Mouse (Mus musculus): Measurements from ENCODE around the gene Doc2g.
"Not testable (repeated sequence)": the region's sequence is repeated elsewhere in the genome, so short reads cannot be mapped to it uniquely, and the experiment has no call there.

Gene Doc2g

DNA sequence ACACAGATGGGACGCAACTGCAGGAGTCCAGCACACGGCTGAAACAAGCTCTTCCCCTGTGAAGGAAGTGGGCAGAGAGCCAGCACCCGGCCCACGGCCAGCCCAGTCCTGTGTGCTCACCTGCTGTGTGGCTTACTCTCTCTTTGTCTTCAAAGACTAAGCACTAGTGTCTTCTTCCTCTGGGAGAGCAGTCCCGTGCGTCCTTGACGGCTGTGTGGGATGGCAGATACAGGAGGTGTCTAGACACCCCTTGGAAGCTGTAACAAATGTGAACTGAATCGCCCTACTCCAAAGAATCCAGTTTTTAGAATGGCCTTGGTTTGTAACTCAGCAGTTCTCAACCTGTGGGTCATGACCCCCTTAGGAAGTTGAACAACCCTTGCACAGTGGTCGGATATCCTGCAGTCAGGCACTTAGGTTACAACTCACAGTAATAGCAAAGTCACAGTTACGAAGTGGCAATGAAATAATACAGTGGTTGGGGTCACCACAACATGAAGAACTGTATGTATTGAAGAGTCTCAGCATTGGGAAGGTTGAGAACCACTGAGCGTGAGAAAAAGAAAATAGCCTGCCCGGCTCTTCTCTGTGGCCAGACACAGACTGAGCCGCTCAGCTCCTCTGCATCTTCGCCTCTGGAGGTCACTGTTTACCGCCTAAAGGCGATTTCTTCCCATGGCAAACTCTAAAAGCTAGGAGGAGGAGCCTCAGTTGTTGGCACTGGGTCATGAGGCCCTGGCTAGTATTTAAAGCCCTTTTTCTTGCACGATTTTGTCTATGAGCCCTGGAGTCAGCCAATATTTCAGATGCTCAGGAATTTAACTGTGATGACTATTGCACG is 15.8 kb downstream of the Doc2g start:
- peak; percentile 70 for DNase-seq

DNA sequence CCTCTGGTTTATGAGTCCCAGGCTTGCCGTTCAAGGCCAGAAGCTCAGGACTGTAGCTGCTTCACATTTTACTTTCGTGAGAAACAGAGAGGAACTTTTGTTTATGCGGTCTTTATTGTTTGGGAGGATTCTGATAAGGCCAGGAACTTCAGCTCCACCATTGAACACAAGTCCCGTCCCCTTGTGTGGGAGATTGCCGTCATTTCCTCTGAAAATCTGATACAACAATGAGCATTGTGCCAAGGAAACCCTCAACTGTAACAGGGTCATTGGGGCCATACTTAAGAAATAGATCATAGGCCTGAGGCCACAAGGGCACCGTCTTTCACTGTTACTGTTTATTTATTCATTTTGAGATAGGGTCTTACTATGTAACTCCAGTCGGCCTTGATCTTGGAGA is 20.1 kb downstream of the Doc2g start:
- DNase-seq: no peak

- no peak for DNase-seq
Measured at GRCm38 (mm10) chr19:4027576-4027975, 24.5 kb downstream of the Doc2g start.

GRCm38 (mm10) chr19:4032668-4033067 is 29.6 kb downstream of the Doc2g start:
- no peak for DNase-seq

DNA sequence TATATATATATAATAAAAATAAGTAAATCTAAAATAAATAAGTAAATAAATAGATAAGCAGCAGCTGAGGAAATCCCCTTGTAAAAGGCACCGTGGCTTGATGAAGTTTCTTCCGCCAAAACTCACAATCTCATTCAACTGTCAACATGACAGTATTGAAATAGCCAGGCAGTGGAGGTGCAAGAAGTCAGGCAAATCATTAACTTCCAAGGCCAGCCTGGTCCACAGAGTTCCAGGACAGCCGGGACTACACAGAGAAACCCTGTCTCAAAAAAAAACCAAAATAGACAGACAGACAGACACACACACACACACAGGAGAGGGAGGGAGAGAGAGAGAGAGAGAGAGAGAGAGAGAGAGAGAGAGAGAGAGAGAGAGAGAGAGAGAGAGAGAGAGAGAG is 30.2 kb downstream of the Doc2g start:
- DNase-seq: no peak

GRCm38 (mm10) chr19:4033742-4034141 is 30.6 kb downstream of the Doc2g start:
- no peak for DNase-seq

DNA sequence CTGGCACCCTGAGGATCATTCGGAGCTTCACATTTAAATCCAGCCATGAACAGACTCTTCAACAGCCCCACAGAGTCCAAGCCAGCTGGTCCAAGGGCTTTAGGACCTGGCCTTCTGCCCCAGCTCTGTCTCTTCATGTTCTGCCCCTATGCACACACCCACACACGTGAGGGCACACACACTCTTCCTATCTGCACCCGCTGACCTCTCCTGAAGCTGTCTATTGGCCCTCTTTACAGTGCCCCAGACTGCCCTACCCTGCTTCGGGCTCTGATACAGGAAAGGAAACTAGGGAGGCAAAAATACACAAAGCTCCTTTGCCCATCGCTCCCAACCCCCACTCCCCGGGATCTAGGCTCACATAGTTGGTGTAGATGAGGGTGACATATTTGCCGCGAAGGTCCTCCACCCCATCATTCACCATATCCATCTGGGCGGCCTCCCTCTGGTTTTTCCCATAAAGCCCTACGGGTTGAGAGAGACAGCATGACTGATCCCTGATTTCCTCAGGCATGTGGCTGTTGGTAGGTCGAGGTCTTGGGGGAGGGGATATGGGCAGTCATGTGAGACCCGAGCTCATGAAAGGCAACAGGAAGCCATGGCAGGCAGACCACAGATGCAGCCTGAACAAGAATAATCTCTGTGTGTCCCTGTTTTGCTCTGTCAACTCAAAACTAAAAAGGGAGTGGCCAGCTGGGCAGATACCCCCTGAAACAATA is 33.4 kb downstream of the Doc2g start:
- DNase-seq: no peak

GRCm38 (mm10) chr19:4037154-4037787 is 34.2 kb downstream of the Doc2g start:
- DNase-seq: not testable (repeated sequence)

DNA sequence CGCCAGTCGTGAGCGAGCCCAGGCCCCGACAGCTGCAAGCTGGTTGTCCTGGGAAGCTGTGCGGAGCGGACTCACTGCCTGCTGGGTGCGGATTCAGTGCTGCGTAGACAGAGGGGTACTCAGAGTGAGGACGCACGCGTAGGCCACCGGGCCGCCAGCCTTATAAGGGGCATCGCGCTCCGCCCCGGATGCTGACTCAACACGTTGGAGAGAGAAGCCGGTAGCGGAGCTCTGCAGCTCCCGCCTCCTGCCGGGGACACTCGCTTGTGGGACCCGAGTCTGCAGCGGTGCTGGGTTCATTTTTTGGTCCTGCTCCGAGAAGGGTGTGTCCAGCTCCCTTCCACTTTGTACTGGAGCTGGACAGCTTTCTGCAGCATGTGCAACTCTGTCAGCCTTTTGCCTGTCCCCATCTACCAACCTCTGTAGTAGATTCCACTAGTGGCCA is 34.7 kb downstream of the Doc2g start, which contains the start of gene Gstp1:
TSS of gene Gstp1 (minus strand) at position 198 of the 445 bp plus-strand sequence.
- peak; percentile 87 for DNase-seq

GRCm38 (mm10) chr19:4040941-4041340 is 37.8 kb downstream of the Doc2g start:
- DNase-seq: not testable (repeated sequence)

GRCm38 (mm10) chr19:4041500-4041899 is 38.4 kb downstream of the Doc2g start:
- not testable (repeated sequence) for DNase-seq

DNA sequence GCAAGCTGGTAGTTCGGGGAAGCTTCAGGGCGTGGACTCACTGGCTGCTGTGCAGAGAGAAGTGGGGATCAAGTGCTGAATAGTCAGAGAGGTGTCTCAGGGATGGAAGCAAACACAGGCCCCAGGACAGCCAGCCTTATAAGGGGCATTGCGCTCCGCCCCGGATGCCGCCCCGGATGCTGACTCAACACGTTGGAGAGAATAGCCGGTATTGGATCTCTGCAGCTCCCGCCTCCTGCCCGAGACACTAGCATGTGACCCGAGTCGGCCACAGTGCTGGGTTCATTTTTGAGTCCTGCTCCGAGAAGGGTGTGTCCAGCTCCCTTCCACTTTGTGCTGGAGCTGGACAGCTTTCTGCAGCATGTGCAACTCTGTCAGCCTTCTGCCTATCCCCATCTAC is 39.0 kb downstream of the Doc2g start:
- no peak for DNase-seq

GRCm38 (mm10) chr19:4044109-4044508 is 41.0 kb downstream of the Doc2g start:
- not testable (repeated sequence) for DNase-seq

DNA sequence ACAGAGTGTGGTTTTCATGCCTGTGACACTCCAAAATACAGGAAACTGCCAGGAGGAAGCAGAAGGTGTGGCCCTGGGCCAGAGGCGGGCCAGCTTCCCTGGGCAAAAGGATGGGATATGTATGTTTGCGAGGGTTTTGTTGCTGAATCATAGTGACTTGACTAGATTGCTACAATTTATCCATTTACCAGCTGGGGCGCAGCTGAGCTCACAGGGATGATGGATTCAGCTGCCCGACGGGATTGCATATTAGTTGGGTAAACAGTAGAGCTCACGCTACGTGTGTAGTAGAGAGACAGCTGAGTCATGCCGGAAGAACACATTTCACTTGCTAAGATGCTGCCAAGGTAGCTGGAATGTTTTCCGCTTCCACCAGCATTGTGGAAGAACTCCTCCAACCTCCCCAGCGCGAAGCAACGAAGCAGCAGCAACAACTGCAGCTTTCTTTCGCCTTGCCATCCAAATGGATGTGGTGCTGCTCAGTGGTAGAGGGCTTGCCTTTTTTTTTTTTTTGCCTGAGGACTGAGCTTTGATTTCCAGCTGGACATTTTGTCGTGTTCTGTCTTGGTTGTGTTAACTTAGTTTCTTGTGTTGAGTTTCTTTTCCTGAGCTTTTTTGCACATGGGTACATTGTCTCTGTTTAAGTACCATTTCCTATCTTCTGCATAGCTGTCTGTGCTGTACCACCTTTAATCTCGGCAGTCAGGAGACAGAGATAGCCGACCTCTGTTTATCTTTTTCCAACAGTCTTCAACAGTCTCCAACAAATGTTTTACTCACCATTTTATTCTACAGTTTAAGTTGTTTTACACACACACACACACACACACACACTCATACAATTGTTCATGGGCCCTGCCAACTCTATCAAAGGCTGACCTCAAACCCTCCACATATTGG is 43.1 kb downstream of the Doc2g start, which contains the start of gene Gstp2:
TSS of gene Gstp2 (minus strand) at position 58 of the 900 bp plus-strand sequence.
- peak; percentile 77 for DNase-seq

DNA sequence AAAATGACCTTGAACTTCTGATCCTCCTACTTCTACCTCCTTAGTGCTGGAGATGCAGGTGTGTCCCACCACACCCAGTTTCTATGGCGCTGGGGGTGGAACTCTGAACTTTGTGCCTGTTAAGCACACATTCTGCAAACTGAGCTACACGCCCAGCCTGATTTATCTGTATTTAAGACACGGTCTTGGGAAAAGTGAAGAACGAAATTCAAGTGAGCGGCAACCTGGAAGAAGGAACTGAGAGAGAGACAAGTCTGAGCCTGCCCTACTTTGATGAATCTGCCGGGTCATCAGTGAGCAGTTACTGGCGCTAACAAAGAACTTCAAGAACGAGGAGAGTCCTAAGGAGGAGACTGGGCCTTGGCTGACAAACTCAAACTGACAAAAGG is 43.7 kb downstream of the Doc2g start:
- no peak for DNase-seq

- peak; percentile 37 for DNase-seq
Measured at GRCm38 (mm10) chr19:4047859-4048258, 44.7 kb downstream of the Doc2g start.

GRCm38 (mm10) chr19:4049069-4049468 is 46.0 kb downstream of the Doc2g start:
- not testable (repeated sequence) for DNase-seq

- DNase-seq: no peak
Measured at GRCm38 (mm10) chr19:4051016-4051415, 47.9 kb downstream of the Doc2g start.

- no peak for DNase-seq
Measured at GRCm38 (mm10) chr19:4051741-4052515, 48.8 kb downstream of the Doc2g start.

GRCm38 (mm10) chr19:4052516-4053030 is 49.5 kb downstream of the Doc2g start:
- DNase-seq: no peak

DNA sequence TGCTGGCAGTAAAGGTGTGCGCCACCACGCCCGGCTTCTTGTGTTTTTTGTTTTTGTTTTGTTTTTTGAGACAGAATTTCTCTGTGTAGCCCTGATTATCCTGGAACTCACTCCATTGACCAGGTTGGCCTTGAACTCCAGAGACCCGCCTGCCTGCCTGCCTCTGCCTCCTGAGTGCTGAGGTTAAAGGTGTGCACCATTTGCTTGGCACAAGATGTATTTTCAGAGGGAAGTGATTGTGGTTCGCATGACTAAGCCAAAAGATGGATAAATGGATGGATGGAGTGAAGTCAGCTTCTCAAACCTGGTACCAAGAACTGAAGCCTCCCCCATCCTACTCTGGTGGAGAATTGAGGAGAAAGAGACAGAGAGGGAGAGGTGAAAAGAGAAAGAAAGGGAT is 51.5 kb downstream of the Doc2g start:
- no peak for DNase-seq
